Mouse (Mus musculus) testis, postnatal 10 days (tissue): Measurements from ENCODE around the gene Nfic.

Experiments used
- DNase-seq: peaks from one replicate; pipeline ENCODE4 v3.0.0; 2021; ENCODE audit warnings: low spot score

Gene Nfic

GRCm38 (mm10) chr10:81455181-81455895 is at the start of gene Nfic:
Nfic (minus strand) TSS chr10:81455635.
- DNase-seq = peak; percentile 42

- DNase-seq = peak; percentile 96
These were observed 47.2 kb upstream of the Nfic start for GRCm38 (mm10) chr10:81502658-81503057.

GRCm38 (mm10) chr10:81501863-81502262 is 46.4 kb upstream of the Nfic start:
- DNase-seq = no peak

GRCm38 (mm10) chr10:81500032-81500431 is 44.6 kb upstream of the Nfic start, which contains the start of gene S1pr4:
S1pr4 (minus strand) TSS chr10:81500132.
- DNase-seq = no peak

GRCm38 (mm10) chr10:81499250-81499901 is 43.9 kb upstream of the Nfic start:
- DNase-seq = no peak

GRCm38 (mm10) chr10:81498316-81499249 is 43.1 kb upstream of the Nfic start:
- no peak for DNase-seq

- DNase-seq = no peak
These were observed 42.2 kb upstream of the Nfic start for GRCm38 (mm10) chr10:81497401-81498270.

- DNase-seq = no peak
These were observed 41.5 kb upstream of the Nfic start for GRCm38 (mm10) chr10:81496969-81497368.

- peak; percentile 98 for DNase-seq
These were observed 40.9 kb upstream of the Nfic start, which contains the start of gene Ncln for GRCm38 (mm10) chr10:81496264-81496901. Ncln (minus strand) TSS chr10:81496392.

- no peak for DNase-seq
These were observed 40.3 kb upstream of the Nfic start for GRCm38 (mm10) chr10:81495616-81496263.

GRCm38 (mm10) chr10:81495151-81495550 is 39.7 kb upstream of the Nfic start:
- no peak for DNase-seq

GRCm38 (mm10) chr10:81494260-81495041 is 39.0 kb upstream of the Nfic start:
- no peak for DNase-seq

- no peak for DNase-seq
These were observed 38.3 kb upstream of the Nfic start for GRCm38 (mm10) chr10:81493601-81494220.

- no peak for DNase-seq
These were observed 37.3 kb upstream of the Nfic start for GRCm38 (mm10) chr10:81492606-81493240.

- no peak for DNase-seq
These were observed 35.6 kb upstream of the Nfic start for GRCm38 (mm10) chr10:81491018-81491417.

GRCm38 (mm10) chr10:81489941-81490340 is 34.5 kb upstream of the Nfic start:
- DNase-seq = no peak

- no peak for DNase-seq
These were observed 32.6 kb upstream of the Nfic start for GRCm38 (mm10) chr10:81488081-81488480.

GRCm38 (mm10) chr10:81486496-81486895 is 31.1 kb upstream of the Nfic start:
- DNase-seq = no peak
